Mouse (Mus musculus) adrenal gland (tissue): ENCODE results near the gene Auts2.

Experiments used
- intact Hi-C: fragments of 180-260 bp; cut with DNase I; formaldehyde crosslinking; loops from one replicate; pipeline ENCODE4 v1.15.1; 2025

Gene Auts2

DNA sequence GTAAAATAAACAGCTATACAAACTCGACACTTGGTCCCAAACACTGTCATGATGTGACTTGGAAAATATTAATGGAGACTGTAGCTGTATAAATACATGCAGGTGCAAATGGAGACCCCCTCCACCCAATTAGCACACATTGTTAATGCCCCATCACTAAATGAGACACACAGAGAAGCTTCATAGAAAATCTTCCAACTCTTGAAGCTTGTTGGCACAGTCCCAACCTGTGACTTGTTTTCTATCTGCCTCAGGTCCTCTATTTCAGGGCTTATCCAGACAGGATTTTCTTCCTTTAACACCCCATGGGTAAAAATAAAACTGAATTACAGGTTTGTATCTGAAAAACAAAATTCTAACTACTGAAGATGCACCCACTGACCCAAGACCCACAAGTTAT is 272.2 kb downstream of the Auts2 start:
- intact Hi-C loops, result no loop called here

DNA sequence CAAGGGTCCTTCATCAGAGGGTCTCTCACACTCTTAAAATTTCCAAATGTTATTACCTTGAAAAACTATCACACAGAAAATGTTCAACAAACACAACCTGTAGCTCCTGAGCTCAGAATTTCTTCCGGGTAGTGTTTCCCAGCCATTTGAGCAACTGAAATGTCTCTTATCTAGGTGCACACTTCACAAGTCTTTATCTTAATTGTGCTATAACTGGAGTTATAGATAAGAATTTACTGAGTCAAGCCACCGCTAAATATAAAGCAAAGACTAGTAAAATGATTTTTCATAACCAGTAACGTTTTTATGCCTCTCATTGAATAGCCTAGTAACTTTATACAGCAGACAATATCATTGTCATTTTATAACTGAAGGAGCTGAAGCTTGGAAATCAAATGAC is 273.1 kb downstream of the Auts2 start:
- intact Hi-C loops, result no loop called here

DNA sequence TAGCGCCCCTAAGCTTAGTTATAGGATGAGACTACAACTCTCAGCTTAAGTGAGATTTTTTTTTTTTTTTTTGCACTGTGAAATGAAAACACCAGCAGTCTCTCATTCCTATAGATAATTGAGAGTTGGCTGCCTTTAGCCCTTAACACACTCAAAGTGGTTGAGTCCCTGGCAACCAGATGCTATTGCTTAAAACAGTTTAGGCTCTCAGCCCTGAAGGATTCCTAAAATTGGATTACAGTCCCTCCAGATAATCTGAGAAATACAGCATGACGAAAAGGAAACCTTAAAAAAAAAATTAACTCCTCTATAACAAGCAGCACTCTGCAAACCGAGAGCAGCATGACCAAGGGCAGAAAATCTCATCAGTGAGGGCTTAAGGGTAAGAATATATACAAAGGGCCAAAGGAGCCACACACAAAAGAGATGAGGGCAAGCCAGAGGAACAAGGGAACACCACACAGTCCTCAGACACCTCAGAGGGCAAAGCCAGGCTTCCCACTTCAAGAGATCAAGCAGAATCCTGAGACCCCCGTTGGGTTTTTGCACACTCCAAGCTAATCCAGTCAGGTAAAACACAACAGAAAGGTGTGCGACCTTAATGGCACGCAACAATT is 274.7 kb downstream of the Auts2 start:
- intact Hi-C loops, result no loop called here

DNA sequence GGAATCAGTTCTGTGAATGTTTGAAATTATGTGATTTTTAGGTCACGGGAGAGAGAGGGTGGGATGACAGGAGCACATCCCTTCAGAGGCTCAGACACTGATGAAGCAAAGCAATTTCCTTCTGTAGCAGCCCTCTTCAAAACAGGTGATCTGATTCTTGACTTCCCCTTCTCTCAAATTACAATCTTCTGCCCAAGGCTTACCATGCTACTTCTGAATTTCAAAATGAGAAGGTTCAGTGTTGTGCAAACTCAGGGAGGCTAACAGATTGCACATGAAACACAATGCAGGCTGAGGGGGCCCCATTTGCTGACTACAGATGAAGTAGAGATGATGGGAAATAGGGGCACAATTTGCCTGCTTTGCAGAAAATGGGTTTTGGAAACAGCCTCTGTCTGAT is 278.1 kb downstream of the Auts2 start:
- intact Hi-C loops, result no loop called here

DNA sequence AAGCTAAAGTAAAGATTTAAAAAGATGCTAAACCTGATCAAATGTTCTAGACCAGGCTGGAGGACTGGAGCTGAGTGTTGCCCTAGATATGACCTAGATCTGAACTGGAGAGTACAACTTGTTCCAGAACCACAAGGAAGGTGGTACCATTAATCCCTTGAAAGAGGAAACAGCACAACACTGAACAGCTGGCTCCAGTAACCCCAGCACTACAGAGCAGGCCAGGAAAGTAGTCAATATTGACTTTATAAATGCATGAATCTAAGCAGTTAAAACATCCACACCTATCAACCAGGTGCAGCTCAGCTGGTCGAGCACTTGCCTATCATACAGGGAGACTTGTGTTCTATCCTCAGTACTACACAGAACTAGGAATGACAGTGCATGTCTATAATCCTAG is 281.4 kb downstream of the Auts2 start:
- intact Hi-C loops, result no loop called here

DNA sequence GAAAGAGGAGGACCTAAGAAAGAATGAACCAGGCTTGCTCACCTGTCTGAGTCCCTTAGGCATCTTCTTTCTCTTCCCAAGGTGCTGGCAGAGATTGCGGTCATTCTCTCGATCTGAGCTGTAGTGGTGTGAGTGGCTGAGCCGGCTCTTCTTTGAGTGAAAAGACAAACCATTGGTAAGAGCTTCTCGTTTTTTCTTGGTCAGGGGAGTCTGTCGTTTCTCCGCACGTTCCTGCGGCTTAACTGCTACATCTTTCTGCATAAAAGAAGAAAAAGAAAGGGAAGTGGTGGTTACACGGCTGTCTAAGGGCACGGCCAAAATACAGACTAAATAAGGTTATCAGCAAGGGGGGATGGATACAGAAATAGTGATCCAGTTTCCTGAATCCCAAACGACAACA is 284.3 kb downstream of the Auts2 start:
- intact Hi-C loops, result no loop called here

DNA sequence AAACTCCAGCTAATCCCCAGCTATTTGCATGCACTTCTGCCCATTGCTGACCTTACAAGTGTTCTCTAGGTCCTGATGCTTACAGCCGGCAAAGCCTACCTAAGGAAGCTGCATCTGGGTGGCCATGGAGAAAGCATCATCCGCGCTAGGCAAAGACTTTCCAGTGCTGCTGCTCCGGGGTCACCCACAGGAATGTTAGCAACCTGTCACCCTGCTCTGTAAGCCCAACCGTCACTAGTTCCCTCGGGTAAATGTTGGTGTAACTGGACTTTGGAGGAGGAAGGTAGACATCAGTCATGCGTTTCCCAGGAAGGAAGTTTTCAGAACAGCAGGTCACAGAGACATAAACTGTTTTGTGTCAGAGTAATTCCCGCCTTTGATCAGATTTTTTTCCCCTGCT is 287.6 kb downstream of the Auts2 start:
- intact Hi-C loops, result no loop called here

DNA sequence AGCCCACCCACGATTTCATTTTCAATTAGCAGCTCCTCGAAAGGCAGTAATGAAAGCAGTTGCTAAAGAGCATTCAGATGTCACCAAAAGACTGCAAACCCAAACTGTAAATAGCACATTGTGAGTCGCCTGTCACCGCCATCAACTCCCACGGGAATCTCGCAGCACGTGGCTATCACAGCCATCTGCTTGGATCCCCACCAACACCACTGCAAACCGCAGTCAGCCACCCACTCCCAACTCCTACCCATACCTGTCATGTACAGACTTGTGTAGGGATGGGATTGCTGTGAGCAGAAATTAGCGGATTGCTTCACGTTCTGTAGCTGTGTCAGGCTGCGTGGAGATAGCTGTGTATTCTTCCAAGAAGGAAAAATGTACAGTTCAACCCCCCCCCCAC is 293.6 kb downstream of the Auts2 start:
- intact Hi-C loops, result no loop called here

DNA sequence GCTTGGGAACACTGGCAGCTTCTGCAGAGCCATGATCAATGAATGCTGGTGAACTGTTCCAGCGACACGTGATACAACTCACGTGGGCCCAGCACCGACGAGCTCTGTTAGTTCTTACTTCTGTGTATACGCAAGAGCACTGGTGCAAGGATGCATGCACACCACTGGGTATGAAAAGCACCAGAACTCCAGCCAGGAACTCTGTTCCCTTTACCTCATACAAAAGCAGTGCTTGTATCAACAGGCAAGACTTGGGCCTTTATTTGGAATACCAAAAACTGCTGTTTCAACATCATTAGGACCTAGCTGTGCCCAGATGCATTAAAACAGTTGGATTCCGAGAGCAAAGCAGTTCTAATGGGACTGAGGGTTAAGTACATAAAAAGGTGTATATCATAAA is 295.1 kb downstream of the Auts2 start:
- intact Hi-C loops, result no loop called here

DNA sequence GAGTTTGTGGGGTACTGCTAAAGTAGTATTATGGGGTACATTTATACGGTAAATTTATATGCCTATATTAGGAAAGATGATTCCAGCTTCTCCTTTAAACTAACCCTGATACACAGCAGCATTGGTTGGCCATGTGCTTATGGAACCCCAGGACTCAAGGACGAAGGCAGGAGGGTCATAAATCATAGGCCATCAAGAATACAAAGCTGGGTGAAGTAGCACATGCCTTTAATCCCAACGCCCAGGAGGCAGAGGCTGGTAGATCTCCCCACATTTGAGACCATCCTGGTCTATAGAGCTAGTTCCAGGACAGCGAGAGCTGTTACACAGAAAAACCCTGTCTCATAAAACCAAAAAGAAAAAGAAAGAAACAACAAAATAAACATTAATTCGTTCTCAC is 307.7 kb downstream of the Auts2 start:
- intact Hi-C loops, result loop anchor here (10.0 kb wide), 3 partner anchors 309 to 1769 kb away; partner anchors contain the start of gene Auts2

DNA sequence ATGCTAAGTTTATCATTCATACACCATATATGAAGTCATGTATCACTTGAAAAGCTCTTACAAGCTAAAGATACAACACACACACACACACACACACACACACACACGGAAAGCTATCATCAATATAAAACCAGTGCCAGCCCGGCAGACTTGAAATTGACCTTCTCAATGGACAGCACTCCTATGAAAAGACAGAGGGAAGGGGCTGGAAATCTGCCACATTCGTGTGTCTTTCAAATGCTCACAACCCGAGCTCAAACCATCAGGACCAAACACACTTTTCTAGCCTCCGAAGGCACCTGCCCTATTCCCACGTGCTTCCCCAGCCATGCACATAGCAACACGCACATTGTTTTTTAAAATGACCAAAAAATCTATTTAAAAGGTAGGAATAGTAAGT is 308.7 kb downstream of the Auts2 start:
- intact Hi-C loops, result loop anchor here (10.0 kb wide), 3 partner anchors 310 to 1770 kb away; partner anchors contain the start of gene Auts2

DNA sequence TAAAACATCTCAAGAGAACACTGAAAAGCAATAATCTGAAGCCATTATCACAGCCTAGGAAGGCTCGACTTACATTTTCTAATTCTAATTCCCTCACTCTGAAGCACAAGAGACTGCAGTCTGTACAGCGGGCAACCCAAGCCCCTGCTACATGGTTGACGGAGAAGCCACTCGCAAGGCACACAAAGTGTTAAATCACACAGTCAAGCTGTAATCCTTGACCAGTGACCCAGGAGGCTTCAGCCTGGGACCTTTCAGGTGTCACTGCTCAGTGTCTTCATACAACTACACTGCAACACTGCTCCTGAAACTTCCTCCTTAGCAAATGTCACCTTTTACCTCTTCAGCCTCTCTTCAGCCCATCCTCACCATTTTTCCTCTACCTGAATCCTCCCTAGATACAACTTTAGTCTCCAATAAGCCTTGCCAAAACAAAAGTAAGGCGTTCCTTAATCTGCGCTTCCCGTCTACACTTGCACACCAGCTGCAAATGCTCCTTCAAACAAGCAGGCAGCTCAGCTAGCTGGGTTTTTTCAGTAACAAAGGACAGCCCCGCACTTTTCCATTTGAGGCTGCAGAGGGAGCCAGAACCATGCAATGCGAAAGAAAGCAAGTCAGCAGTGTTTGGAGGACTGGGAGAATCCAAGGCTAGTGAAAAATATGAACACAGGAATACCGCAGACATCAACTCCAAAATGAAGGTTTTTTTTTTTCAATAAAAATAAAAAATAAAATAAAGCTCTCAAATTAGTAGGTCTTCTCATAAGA is 311.7 kb downstream of the Auts2 start:
- intact Hi-C loops, result loop anchor here (10.0 kb wide), 3 partner anchors 313 to 1773 kb away; partner anchors contain the start of gene Auts2

DNA sequence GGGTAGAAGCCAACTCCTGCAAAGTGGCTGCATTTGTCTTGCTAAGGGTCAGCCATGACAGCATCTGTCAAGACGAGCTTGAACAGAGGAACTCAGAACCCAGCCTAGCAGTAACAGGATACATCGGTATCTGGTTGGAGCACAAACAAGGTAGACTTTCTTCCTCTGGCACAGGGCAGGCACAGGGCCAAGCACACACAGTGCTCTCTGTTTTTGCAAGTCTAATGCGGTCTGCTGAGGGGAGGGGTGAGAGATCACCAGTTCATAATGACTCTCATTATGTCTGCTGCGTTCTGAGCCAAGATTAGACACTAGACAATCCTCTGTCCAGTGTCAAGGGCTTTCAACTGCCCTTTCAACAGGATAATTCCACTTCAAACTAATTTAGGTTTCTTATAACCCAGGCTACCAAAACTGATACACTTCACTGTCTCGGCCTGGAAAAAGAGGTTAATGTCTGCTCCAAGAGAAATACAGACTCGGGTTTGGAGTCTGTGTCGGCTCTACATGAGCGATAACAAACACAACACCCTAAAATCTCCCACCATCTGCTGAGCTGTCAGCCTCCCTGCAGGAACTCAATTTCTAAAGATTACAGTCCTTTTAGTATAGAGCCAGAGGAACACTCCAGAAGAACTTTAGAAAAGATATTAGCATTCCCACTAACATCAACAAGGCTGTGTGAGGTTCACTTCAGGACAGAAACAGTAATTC is 313.3 kb downstream of the Auts2 start:
- intact Hi-C loops, result loop anchor here (10.0 kb wide), 4 partner anchors 315 to 1775 kb away; partner anchors contain the start of gene Auts2

DNA sequence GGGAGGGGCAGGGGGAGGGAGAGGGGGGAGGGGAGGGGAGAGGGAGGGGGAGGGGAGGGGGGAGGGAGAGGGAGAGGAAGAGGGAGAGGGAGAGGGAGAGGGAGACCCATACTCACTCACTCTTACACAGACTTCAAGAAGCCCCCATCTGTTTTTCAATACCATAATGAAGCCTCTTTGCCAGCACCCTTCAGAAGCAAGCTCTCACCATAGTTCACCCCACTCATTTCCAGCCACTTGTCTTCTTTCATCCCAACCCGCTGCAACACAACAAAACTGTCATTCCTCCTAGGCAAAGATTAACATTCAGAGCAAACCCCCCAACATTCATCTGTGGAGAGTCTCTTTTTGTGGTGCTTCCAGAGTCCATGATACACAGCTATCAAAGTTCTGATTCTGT is 314.1 kb downstream of the Auts2 start:
- intact Hi-C loops, result loop anchor here (10.0 kb wide), 1 partner anchor 1356 kb away; no protein-coding TSS in a partner anchor

DNA sequence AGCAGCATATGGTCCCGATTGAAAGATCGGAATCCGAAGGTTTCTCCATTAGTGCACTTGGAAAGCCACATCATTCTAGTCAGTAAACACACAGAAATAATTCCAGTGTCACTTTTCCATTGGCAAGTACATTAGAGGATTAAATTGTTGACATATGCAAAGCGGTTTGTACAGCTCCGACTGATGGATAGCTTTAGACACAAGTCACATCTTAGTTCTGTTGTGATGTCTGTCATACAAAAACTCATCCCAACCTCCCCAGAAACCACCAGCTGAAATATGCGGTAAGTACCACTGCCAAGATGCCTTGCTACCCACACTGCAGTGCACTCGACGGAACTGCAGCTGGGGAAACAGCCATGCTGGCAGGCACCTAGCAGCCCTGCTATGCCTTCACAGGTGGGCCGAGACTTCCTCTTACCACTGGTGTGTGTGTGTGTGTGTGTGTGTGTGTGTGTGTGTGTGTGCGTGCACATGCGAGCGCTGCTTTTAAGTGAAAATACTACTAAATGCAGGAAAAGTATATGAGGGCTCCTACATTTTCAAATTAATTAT is 322.7 kb downstream of the Auts2 start:
- intact Hi-C loops, result loop anchor here (10.0 kb wide), 1 partner anchor 1364 kb away; no protein-coding TSS in a partner anchor

DNA sequence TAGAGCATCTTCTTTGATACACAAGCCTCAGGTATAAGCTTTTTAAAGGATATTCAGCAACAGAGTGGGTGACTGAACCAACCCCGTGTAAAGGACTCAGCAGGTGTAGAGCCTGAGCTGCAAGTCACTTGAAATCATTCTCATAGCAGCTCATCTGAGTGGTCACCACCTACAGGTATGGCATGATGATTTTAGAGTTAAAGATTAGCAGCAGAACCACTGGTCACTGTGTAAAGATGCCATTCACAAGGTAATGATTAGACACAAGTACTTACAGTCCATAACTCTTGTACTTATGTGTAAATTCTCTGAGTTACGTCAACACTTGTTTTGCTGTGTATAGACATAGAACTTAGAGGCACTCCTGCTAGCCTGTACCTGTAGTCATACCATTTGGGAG is 327.0 kb downstream of the Auts2 start:
- intact Hi-C loops, result no loop called here

DNA sequence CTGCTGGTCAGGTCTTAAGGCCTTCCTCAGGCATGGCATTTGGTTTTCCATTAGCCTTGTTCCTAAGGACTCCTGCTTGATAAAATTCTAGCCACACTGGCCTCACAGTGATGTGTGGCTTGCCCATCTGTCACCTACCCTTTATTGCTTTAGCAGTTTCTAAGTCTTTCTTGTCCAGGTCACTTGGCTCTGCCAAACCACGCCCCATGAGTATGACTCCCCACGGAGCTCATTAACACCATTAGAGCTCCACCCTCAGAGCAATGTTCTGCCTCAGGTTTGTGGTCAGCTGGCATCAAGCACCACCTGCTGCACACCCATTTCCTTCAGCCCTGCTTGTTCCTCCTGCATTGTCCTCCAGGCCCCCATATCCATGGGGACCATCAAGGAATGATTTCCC is 330.7 kb downstream of the Auts2 start:
- intact Hi-C loops, result no loop called here

DNA sequence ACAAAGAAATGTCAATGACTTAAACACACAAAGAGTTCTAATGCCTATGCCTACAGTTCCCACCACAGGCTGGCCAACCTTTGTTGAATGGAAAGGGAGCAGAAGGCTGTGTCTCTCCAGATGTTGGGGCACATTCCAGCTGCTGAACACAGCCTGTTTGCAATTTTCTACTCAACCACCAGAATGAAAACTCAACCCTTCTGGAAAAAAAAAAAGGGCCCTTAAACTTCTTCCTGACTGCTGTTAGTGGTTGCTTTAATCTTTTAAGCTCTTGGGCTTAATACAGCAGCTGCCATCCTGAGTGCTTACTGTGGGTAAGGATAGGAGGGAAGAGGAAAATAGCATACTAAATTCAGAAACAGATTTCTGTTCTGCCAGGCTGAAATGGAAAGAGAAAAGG is 333.4 kb downstream of the Auts2 start:
- intact Hi-C loops, result no loop called here

DNA sequence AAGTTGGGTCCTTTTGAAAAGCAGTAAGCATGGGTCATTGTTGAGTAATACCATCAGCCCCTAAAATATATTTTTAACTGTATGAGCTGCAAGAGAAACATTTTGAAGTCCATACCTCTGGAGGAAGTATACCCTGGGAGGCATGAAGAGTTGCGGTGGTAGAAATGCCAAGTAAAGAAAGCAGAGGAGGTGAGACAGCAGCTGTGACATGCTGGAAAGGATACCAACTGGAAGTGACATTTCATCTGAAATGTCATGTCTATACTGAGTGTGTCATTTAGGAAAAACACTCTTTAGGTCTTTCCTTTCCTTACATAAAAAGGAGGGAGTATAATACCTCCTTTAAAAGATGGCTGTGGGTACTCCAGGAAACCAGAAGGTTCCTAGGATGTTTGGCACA is 336.9 kb downstream of the Auts2 start:
- intact Hi-C loops, result no loop called here

DNA sequence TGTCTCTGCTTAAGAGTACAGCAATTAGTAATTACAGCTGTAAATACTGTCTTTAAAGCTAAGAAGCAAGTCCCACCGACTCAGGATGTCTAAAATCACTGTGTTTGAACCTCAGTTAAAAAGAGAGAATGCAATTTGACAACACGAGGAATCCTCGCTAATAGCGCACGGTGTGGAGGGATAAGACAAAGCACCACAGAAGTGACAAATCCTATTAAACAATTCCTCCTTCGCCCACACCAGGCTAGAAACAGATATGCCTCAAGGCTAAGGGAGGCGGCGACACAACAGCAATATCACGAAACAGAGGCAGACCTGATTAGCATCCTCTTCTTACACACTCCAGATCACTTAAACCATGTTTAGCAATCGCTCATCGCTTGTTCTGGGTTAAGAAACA is 339.3 kb downstream of the Auts2 start:
- intact Hi-C loops, result no loop called here

DNA sequence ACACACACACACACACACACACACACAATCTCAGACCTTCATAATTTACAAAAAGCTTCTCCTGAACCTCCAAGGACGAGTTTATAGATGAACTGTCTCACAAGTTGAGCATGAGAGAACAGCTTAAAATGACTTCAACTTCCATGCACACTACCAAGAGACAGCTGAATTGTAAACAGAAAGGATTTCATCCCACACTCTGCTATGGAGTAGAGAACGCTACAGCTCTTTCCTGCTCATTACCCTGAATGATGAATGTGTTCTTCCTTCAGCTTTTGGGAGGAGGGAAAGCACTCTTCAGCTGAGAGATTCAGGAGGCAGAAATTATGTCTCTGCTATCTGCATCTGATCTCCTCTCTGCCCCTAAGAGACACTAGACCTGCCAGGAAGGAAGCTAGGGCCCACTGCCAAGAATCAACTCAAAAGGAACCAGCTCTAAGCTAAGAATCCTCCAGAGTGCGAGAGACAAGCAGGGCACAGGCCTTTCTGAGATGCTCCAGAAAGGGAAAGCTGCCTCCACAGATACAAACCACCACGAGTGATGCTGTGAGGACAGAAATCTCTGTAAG is 342.0 kb downstream of the Auts2 start:
- intact Hi-C loops, result no loop called here
